Mouse (Mus musculus): Measurements from ENCODE around the gene Rad51d. TPM values are rescaled to one million over a fixed set of nuclear protein-coding genes. Genes with fewer than 3 reads are reported as not detected.

The Rad51d gene
- polyA plus RNA-seq, 1 experiment: 16.4 TPM

GRCm38 (mm10) chr11:82870173-82871030, 20.0 kb downstream of the Rad51d start:
- H3K27ac ChIP-seq (ENCODE audit: insufficient read depth, low read depth, low read length): peak overlapping the region; percentile 90
- no peak for TF ChIP-seq CTCF (IDR thresholded peaks at IDR 0.05; ENCODE audit: low read depth, low read length)
- TF ChIP-seq POLR2A (IDR thresholded peaks at IDR 0.05; ENCODE audit: borderline replicate concordance, low read depth, low read length): no peak
- H3K4me3 ChIP-seq (ENCODE audit: insufficient read depth, low read length): peak overlapping the region; percentile 84
- peaks cover 22% of the 10 kb centered on the region for H3K4me1 ChIP-seq (ENCODE audit: control insufficient read depth, insufficient read depth, low read length)

- Histone ChIP-seq H3K4me3 (ENCODE audit: insufficient read depth, low read length) (peak overlapping the region; percentile 48), H3K4me1 (ENCODE audit: control insufficient read depth, insufficient read depth, low read length) (peaks cover 22% of the 10 kb centered on the region), H3K27ac (ENCODE audit: insufficient read depth, low read depth, low read length) (peak overlapping the region; percentile 69)
- no peak for TF ChIP-seq CTCF (IDR thresholded peaks at IDR 0.05; ENCODE audit: low read depth, low read length)
Measured at GRCm38 (mm10) chr11:82869506-82870172, 20.8 kb downstream of the Rad51d start.

- Histone ChIP-seq H3K4me3 (ENCODE audit: insufficient read depth, low read length) (no peak overlapping the region), H3K27ac (ENCODE audit: insufficient read depth, low read depth, low read length) (no peak overlapping the region), H3K4me1 (ENCODE audit: control insufficient read depth, insufficient read depth, low read length) (peaks cover 22% of the 10 kb centered on the region)
- TF ChIP-seq POLR2A (IDR thresholded peaks at IDR 0.05; ENCODE audit: borderline replicate concordance, low read depth, low read length) (no peak), CTCF (IDR thresholded peaks at IDR 0.05; ENCODE audit: low read depth, low read length) (no peak)
Measured at GRCm38 (mm10) chr11:82867956-82868355, 22.5 kb downstream of the Rad51d start.

GRCm38 (mm10) chr11:82866850-82867564, 23.4 kb downstream of the Rad51d start:
- TF ChIP-seq CTCF (IDR thresholded peaks at IDR 0.05; ENCODE audit: low read depth, low read length) (no peak), POLR2A (IDR thresholded peaks at IDR 0.05; ENCODE audit: borderline replicate concordance, low read depth, low read length) (no peak)
- H3K4me1 ChIP-seq (ENCODE audit: control insufficient read depth, insufficient read depth, low read length): peaks cover 22% of the 10 kb centered on the region

GRCm38 (mm10) chr11:82865957-82866356, 24.5 kb downstream of the Rad51d start:
- TF ChIP-seq POLR2A (IDR thresholded peaks at IDR 0.05; ENCODE audit: borderline replicate concordance, low read depth, low read length): no peak
- no peak for TF ChIP-seq CTCF (IDR thresholded peaks at IDR 0.05; ENCODE audit: low read depth, low read length)
- Histone ChIP-seq H3K4me3 (ENCODE audit: insufficient read depth, low read length) (no peak overlapping the region), H3K27ac (ENCODE audit: insufficient read depth, low read depth, low read length) (no peak overlapping the region), H3K4me1 (ENCODE audit: control insufficient read depth, insufficient read depth, low read length) (peaks cover 22% of the 10 kb centered on the region)

More at GRCm38 (mm10) chr11:82866850-82867564, 23.4 kb downstream of the Rad51d start:
- Histone ChIP-seq H3K27ac (ENCODE audit: insufficient read depth, low read depth, low read length) (no peak overlapping the region), H3K4me3 (ENCODE audit: insufficient read depth, low read length) (no peak overlapping the region)

- peaks cover 21% of the 10 kb centered on the region for H3K4me1 ChIP-seq (ENCODE audit: control insufficient read depth, insufficient read depth, low read length)
- no peak overlapping the region for H3K4me3 ChIP-seq (ENCODE audit: insufficient read depth, low read length)
- H3K27ac ChIP-seq (ENCODE audit: insufficient read depth, low read depth, low read length): no peak overlapping the region
- TF ChIP-seq CTCF (IDR thresholded peaks at IDR 0.05; ENCODE audit: low read depth, low read length) (no peak), POLR2A (IDR thresholded peaks at IDR 0.05; ENCODE audit: borderline replicate concordance, low read depth, low read length) (no peak)
Measured at GRCm38 (mm10) chr11:82863488-82863931, 26.9 kb downstream of the Rad51d start.

GRCm38 (mm10) chr11:82863059-82863458, 27.4 kb downstream of the Rad51d start:
- H3K4me3 ChIP-seq (ENCODE audit: insufficient read depth, low read length): no peak overlapping the region
- H3K4me1 ChIP-seq (ENCODE audit: control insufficient read depth, insufficient read depth, low read length): peaks cover 18% of the 10 kb centered on the region
- TF ChIP-seq POLR2A (IDR thresholded peaks at IDR 0.05; ENCODE audit: borderline replicate concordance, low read depth, low read length) (no peak), CTCF (IDR thresholded peaks at IDR 0.05; ENCODE audit: low read depth, low read length) (no peak)
- H3K27ac ChIP-seq (ENCODE audit: insufficient read depth, low read depth, low read length): no peak overlapping the region

- no peak overlapping the region for H3K27ac ChIP-seq (ENCODE audit: insufficient read depth, low read depth, low read length)
- H3K4me1 ChIP-seq (ENCODE audit: control insufficient read depth, insufficient read depth, low read length): peaks cover 15% of the 10 kb centered on the region
- no peak overlapping the region for H3K4me3 ChIP-seq (ENCODE audit: insufficient read depth, low read length)
- TF ChIP-seq POLR2A (IDR thresholded peaks at IDR 0.05; ENCODE audit: borderline replicate concordance, low read depth, low read length) (no peak), CTCF (IDR thresholded peaks at IDR 0.05; ENCODE audit: low read depth, low read length) (no peak)
Measured at GRCm38 (mm10) chr11:82862638-82863037, 27.8 kb downstream of the Rad51d start.

- no peak for TF ChIP-seq CTCF (IDR thresholded peaks at IDR 0.05; ENCODE audit: low read depth, low read length)
- TF ChIP-seq POLR2A (IDR thresholded peaks at IDR 0.05; ENCODE audit: borderline replicate concordance, low read depth, low read length): no peak
- H3K4me1 ChIP-seq (ENCODE audit: control insufficient read depth, insufficient read depth, low read length): peaks cover 6% of the 10 kb centered on the region
- no peak overlapping the region for H3K27ac ChIP-seq (ENCODE audit: insufficient read depth, low read depth, low read length)
- no peak overlapping the region for H3K4me3 ChIP-seq (ENCODE audit: insufficient read depth, low read length)
Measured at GRCm38 (mm10) chr11:82861558-82861957, 28.9 kb downstream of the Rad51d start.

Data from bone marrow macrophage, adult 2 months (primary cell).